ENCODE assay signal across 7 mouse cellular contexts in genomic region chr14:37134304-37135126, GRCm38 (mm10). TPM values are rescaled to one million over a fixed set of nuclear protein-coding genes. Genes with fewer than 3 reads are reported as not detected.
A peak's percentile ranks its signal among the peaks of the same experiment; 100 is the strongest.
DNase-seq lines count a peak whose midpoint lies in the region; ATAC-seq and TF ChIP-seq lines count a peak whose summit lies in the region.

No protein-coding gene starts in this region.

- 1% methylated on average over 40 of the region's 40 CpGs for WGBS in lung, embryonic 14.5 days
- 2% methylated on average over 40 of the region's 40 CpGs for WGBS in forebrain, embryonic 15.5 days
- under 1% methylated on average over 40 of the region's 40 CpGs for WGBS in liver, embryonic 16.5 days (ENCODE audit: insufficient replicate concordance)
- WGBS in stomach, embryonic 14.5 days = 1% methylated on average over 40 of the region's 40 CpGs

- TF ChIP-seq CTCF in lung, embryonic 14.5 days (IDR thresholded peaks at IDR 0.05; ENCODE audit: low read depth) = no peak

- peak; percentile 66; the same call in 1 of the 2 replicates for ATAC-seq in lung, embryonic 14.5 days (ENCODE audit: insufficient read depth)
- ATAC-seq in activated CD4-positive, CD25-positive, alpha-beta regulatory T cell, adult 4 months = peak; percentile 17
- ATAC-seq in forebrain, embryonic 15.5 days (replicated peaks) = no peak
- peak; percentile 77 for ATAC-seq in liver, embryonic 16.5 days (ENCODE audit: low read depth)
- peak; percentile 28; the same call in 1 of the 2 replicates for ATAC-seq in stomach, embryonic 14.5 days (ENCODE audit: insufficient number of reproducible peaks, insufficient read depth, low FRiP score, low read depth)

- H3K4me1 ChIP-seq in lung, embryonic 14.5 days (ENCODE audit: insufficient read depth) = peaks cover 3% of the 10 kb centered on the region; the same call in 1 of the 2 replicates
- H3K4me1 ChIP-seq in forebrain, embryonic 15.5 days = peaks cover 12% of the 10 kb centered on the region
- peaks cover 4% of the 10 kb centered on the region for H3K4me1 ChIP-seq in liver, embryonic 16.5 days (ENCODE audit: control insufficient read depth, low read depth, low read length)
- H3K4me1 ChIP-seq in stomach, embryonic 14.5 days (ENCODE audit: control insufficient read depth, insufficient read depth, low read length) = no peaks in the 10 kb centered on the region

- H3K9ac ChIP-seq in lung, embryonic 14.5 days = peak overlapping the region; percentile 73
- peak overlapping the region; percentile 92 for H3K9ac ChIP-seq in forebrain, embryonic 15.5 days (replicated peaks)
- H3K9ac ChIP-seq in liver, embryonic 16.5 days (ENCODE audit: low read depth, low read length) = peak overlapping the region; percentile 87
- H3K9ac ChIP-seq in stomach, embryonic 14.5 days (replicated peaks; ENCODE audit: low read depth, low read length) = peak overlapping the region; percentile 78

- H3K27me3 ChIP-seq in lung, embryonic 14.5 days (ENCODE audit: insufficient read depth, low read length) = no peaks in the 10 kb centered on the region
- no peaks in the 10 kb centered on the region for H3K27me3 ChIP-seq in forebrain, embryonic 15.5 days
- no peaks in the 10 kb centered on the region for H3K27me3 ChIP-seq in liver, embryonic 16.5 days (ENCODE audit: control insufficient read depth, insufficient read depth, low read depth, low read length)
- H3K27me3 ChIP-seq in stomach, embryonic 14.5 days (ENCODE audit: control insufficient read depth, insufficient read depth, low read length) = no peaks in the 10 kb centered on the region

- no peaks in the 10 kb centered on the region for H3K9me3 ChIP-seq in lung, embryonic 14.5 days (ENCODE audit: low read depth, low read length)
- H3K9me3 ChIP-seq in forebrain, embryonic 15.5 days = no peaks in the 10 kb centered on the region
- no peaks in the 10 kb centered on the region for H3K9me3 ChIP-seq in liver, embryonic 16.5 days (replicated peaks; ENCODE audit: control insufficient read depth, low read length)
- H3K9me3 ChIP-seq in stomach, embryonic 14.5 days (ENCODE audit: control insufficient read depth, low read depth, low read length) = no peaks in the 10 kb centered on the region

- peak overlapping the region; percentile 82 for H3K27ac ChIP-seq in lung, embryonic 14.5 days (ENCODE audit: low read depth)
- H3K27ac ChIP-seq in forebrain, embryonic 15.5 days (replicated peaks) = peak overlapping the region; percentile 80
- peak overlapping the region; percentile 91 for H3K27ac ChIP-seq in liver, embryonic 16.5 days (ENCODE audit: low read length)
- H3K27ac ChIP-seq in stomach, embryonic 14.5 days (ENCODE audit: low read length) = peak overlapping the region; percentile 77

- peak; percentile 40 for DNase-seq in lung, embryonic 14.5 days
- no peak for DNase-seq in lung, postnatal 14 days
- DNase-seq in spleen, postnatal 10 days (ENCODE audit: low spot score in 2 of 2) = no peak

- peak overlapping the region; percentile 62 for H3K4me2 ChIP-seq in lung, embryonic 14.5 days
- H3K4me2 ChIP-seq in forebrain, embryonic 15.5 days (replicated peaks) = peak overlapping the region; percentile 73
- peak overlapping the region; percentile 60 for H3K4me2 ChIP-seq in liver, embryonic 16.5 days (ENCODE audit: low read depth, low read length)
- peak overlapping the region; percentile 51 for H3K4me2 ChIP-seq in stomach, embryonic 14.5 days (replicated peaks; ENCODE audit: low read depth, low read length)

- H3K4me3 ChIP-seq in lung, embryonic 14.5 days (ENCODE audit: low read depth, low read length) = peak overlapping the region; percentile 60
- H3K4me3 ChIP-seq in forebrain, embryonic 15.5 days = peak overlapping the region; percentile 96
- H3K4me3 ChIP-seq in liver, embryonic 16.5 days (ENCODE audit: low read depth, low read length) = peak overlapping the region; percentile 85
- H3K4me3 ChIP-seq in stomach, embryonic 14.5 days (ENCODE audit: low read depth, low read length) = peak overlapping the region; percentile 94

- peaks cover 26% of the 10 kb centered on the region for H3K36me3 ChIP-seq in lung, embryonic 14.5 days (ENCODE audit: insufficient read depth)
- peaks cover 26% of the 10 kb centered on the region for H3K36me3 ChIP-seq in forebrain, embryonic 15.5 days
- H3K36me3 ChIP-seq in liver, embryonic 16.5 days (ENCODE audit: control insufficient read depth, insufficient read depth) = peaks cover 26% of the 10 kb centered on the region
- H3K36me3 ChIP-seq in stomach, embryonic 14.5 days (ENCODE audit: control insufficient read depth, insufficient read depth, low read length) = peaks cover 28% of the 10 kb centered on the region

RNA-seq across cellular contexts. Expression of gene Ghitm, which starts 0.6 kb away (rescaled TPM):
- 186 and 193 TPM in 2 replicates for polyA plus RNA-seq in lung, embryonic 14.5 days (2014; fragmentation: Nextera tagmentation; extraction: Ambion mirVana)
- 100 to 1,000 TPM; 350 to 391 TPM for polyA plus RNA-seq in activated CD4-positive, CD25-positive, alpha-beta regulatory T cell, adult 4 months (2017; shearing (Covaris generic))
- polyA plus RNA-seq in forebrain, embryonic 15.5 days (2015; fragmentation: Nextera tagmentation; extraction: Ambion mirVana) = 184 and 186 TPM in 2 replicates
- 252 and 258 TPM in 2 replicates for polyA plus RNA-seq in liver, embryonic 16.5 days (2015; fragmentation: Nextera tagmentation; extraction: Ambion mirVana)
- polyA plus RNA-seq in stomach, embryonic 14.5 days (2014; fragmentation: Nextera tagmentation; extraction: Ambion mirVana) = 194 and 204 TPM in 2 replicates

RNA-seq across cellular contexts. Expression of gene 2610528A11Rik, which starts 20.7 kb away (rescaled TPM):
- 0.28 and 0.37 TPM in 2 replicates for polyA plus RNA-seq in lung, embryonic 14.5 days (2014; fragmentation: Nextera tagmentation; extraction: Ambion mirVana)
- under 1 TPM in 1 of 2 experiments, not detected in 1; 0.49 TPM for polyA plus RNA-seq in activated CD4-positive, CD25-positive, alpha-beta regulatory T cell, adult 4 months (2017; shearing (Covaris generic))
- 0.28 and 0.39 TPM in 2 replicates for polyA plus RNA-seq in forebrain, embryonic 15.5 days (2015; fragmentation: Nextera tagmentation; extraction: Ambion mirVana)
- 0.18 and 0.41 TPM in 2 replicates for polyA plus RNA-seq in liver, embryonic 16.5 days (2015; fragmentation: Nextera tagmentation; extraction: Ambion mirVana)
- polyA plus RNA-seq in stomach, embryonic 14.5 days (2014; fragmentation: Nextera tagmentation; extraction: Ambion mirVana) = 0.88 and 2.9 TPM in 2 replicates

RNA-seq across cellular contexts. Expression of gene Cdhr1, which starts 36.4 kb away (rescaled TPM):
- polyA plus RNA-seq in lung, embryonic 14.5 days (2014; fragmentation: Nextera tagmentation; extraction: Ambion mirVana) = not detected in 2 replicates
- polyA plus RNA-seq in activated CD4-positive, CD25-positive, alpha-beta regulatory T cell, adult 4 months (2017; shearing (Covaris generic)) = not detected
- polyA plus RNA-seq in forebrain, embryonic 15.5 days (2015; fragmentation: Nextera tagmentation; extraction: Ambion mirVana) = 3.0 TPM in 2 replicates
- not detected in 2 replicates for polyA plus RNA-seq in liver, embryonic 16.5 days (2015; fragmentation: Nextera tagmentation; extraction: Ambion mirVana)
- polyA plus RNA-seq in stomach, embryonic 14.5 days (2014; fragmentation: Nextera tagmentation; extraction: Ambion mirVana) = 0.07 and 0.14 TPM in 2 replicates
